Mouse (Mus musculus): ENCODE measurements around the gene Gpatch2. TPM values are rescaled to one million over a fixed set of nuclear protein-coding genes. Genes with fewer than 3 reads are reported as not detected.

Gene Gpatch2
- polyA plus RNA-seq, 1 experiment from 2014 or later, result 19.5 TPM

- 89% methylated on average over 8 of the region's 8 CpGs for WGBS
- no peak overlapping the region for H3K4me2 ChIP-seq (ENCODE audit: low read length)
- H3K4me1 ChIP-seq (ENCODE audit: control insufficient read depth, insufficient read depth, low read length), result no peaks in the 10 kb centered on the region
- no peaks in the 10 kb centered on the region for H3K27me3 ChIP-seq (ENCODE audit: control insufficient read depth, insufficient read depth, low read depth, low read length)
- no peak overlapping the region for H3K4me3 ChIP-seq (ENCODE audit: low read depth, low read length)
- no peak overlapping the region for H3K9ac ChIP-seq (ENCODE audit: low read depth, low read length)
- no peak overlapping the region for H3K27ac ChIP-seq (ENCODE audit: low read length)
- H3K36me3 ChIP-seq (ENCODE audit: control insufficient read depth, insufficient read depth, low read length), result no peaks in the 10 kb centered on the region
- no peaks in the 10 kb centered on the region for H3K9me3 ChIP-seq (replicated peaks; ENCODE audit: control insufficient read depth, low read length, poor library complexity, severe bottlenecking)
- ATAC-seq, result no peak
These were observed 107.3 kb downstream of the Gpatch2 start for GRCm38 (mm10) chr1:187322505-187323208.

DNA sequence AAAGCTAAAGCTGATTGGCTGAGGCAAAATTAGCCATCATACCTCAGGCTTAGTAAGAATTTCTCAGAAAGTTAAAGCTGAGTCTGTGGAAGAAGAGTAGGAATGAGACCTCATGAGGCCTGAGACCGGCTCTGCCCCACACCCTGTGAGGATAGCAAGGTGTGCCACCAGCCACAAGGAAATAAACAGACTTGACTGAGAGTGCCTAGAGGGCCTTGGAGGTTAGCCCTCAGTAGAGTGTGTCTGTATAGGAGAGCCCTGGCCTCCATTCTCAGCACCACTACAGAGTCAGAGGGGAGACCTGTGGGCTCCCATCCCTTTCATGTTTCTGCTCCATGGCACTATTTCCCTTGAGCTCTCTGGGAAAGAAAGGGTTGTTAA is 107.9 kb downstream of the Gpatch2 start:
- no peak overlapping the region for H3K27ac ChIP-seq (ENCODE audit: low read length)
- no peak overlapping the region for H3K9ac ChIP-seq (ENCODE audit: low read depth, low read length)

GRCm38 (mm10) chr1:187342551-187342950 is 127.2 kb downstream of the Gpatch2 start:
- no peak overlapping the region for H3K4me3 ChIP-seq (ENCODE audit: low read depth, low read length)
- no peak overlapping the region for H3K9ac ChIP-seq (ENCODE audit: low read depth, low read length)
- no peak overlapping the region for H3K27ac ChIP-seq (ENCODE audit: low read length)
- WGBS, result 59% methylated on average over 2 of the region's 2 CpGs
- no peak overlapping the region for H3K4me2 ChIP-seq (ENCODE audit: low read length)
- no peaks in the 10 kb centered on the region for H3K27me3 ChIP-seq (ENCODE audit: control insufficient read depth, insufficient read depth, low read depth, low read length)
- no peak for ATAC-seq
- no peaks in the 10 kb centered on the region; the same call in 1 of the 2 replicates for H3K36me3 ChIP-seq (ENCODE audit: control insufficient read depth, insufficient read depth, low read length)
- no peaks in the 10 kb centered on the region for H3K4me1 ChIP-seq (ENCODE audit: control insufficient read depth, insufficient read depth, low read length)
- no peaks in the 10 kb centered on the region for H3K9me3 ChIP-seq (replicated peaks; ENCODE audit: control insufficient read depth, low read length, poor library complexity, severe bottlenecking)

More for the DNA sequence above, 107.9 kb downstream of the Gpatch2 start:
- ATAC-seq, result no peak
- WGBS, result 91% methylated on average over 1 of the region's 1 CpGs
- Histone ChIP-seq H3K9me3 (replicated peaks; ENCODE audit: control insufficient read depth, low read length, poor library complexity, severe bottlenecking) (no peaks in the 10 kb centered on the region), H3K4me1 (ENCODE audit: control insufficient read depth, insufficient read depth, low read length) (no peaks in the 10 kb centered on the region), H3K4me3 (ENCODE audit: low read depth, low read length) (no peak overlapping the region), H3K36me3 (ENCODE audit: control insufficient read depth, insufficient read depth, low read length) (no peaks in the 10 kb centered on the region), H3K27me3 (ENCODE audit: control insufficient read depth, insufficient read depth, low read depth, low read length) (no peaks in the 10 kb centered on the region), H3K4me2 (ENCODE audit: low read length) (no peak overlapping the region)

DNA sequence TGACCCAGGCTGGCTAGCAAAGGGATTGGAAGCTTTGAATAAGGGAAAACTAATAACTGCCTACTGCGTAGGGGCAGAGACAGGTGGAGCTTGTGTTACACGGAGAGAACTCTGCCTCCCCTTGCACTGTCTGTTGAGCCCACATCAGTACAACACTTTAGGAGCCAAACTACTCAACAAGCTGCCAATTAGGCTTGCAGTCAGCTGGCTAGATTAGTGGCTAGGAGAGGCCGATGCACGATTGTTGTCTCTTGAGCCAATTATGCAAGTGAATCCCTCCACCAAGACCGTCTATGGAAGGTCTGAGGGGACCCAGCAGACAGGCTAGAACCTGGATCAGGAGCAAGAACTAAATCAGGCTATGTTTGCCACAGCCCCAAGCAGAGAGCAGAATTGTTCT is 129.8 kb downstream of the Gpatch2 start:
- H3K27ac ChIP-seq (ENCODE audit: low read length), result no peak overlapping the region
- 54% methylated on average over 5 of the region's 5 CpGs for WGBS
- H3K4me3 ChIP-seq (ENCODE audit: low read depth, low read length), result no peak overlapping the region
- no peak for ATAC-seq
- no peaks in the 10 kb centered on the region for H3K9me3 ChIP-seq (replicated peaks; ENCODE audit: control insufficient read depth, low read length, poor library complexity, severe bottlenecking)
- no peaks in the 10 kb centered on the region for H3K27me3 ChIP-seq (ENCODE audit: control insufficient read depth, insufficient read depth, low read depth, low read length)
- H3K4me1 ChIP-seq (ENCODE audit: control insufficient read depth, insufficient read depth, low read length), result no peaks in the 10 kb centered on the region
- no peak overlapping the region for H3K9ac ChIP-seq (ENCODE audit: low read depth, low read length)
- peaks cover 6% of the 10 kb centered on the region; the same call in 1 of the 2 replicates for H3K36me3 ChIP-seq (ENCODE audit: control insufficient read depth, insufficient read depth, low read length)
- H3K4me2 ChIP-seq (ENCODE audit: low read length), result no peak overlapping the region

DNA sequence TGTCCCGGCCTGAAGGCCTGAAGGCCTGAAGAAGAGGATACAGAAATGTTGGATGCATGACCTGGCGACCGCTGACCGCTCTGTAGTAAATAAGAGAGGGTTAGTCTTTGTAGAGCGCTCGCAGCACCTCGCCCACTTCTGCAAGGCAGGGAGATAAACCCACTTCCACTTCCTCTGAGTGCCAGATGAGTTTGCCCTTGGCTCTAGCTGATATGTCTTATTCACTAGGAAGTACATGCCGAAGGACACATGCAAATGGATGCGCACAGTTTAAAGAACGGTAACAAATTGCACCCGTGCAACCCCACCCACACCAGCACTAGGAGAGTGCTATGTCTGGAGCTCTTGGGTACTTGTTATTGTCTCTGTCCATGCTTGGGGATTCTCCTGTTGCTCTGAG is 131.6 kb downstream of the Gpatch2 start:
- H3K4me2 ChIP-seq (ENCODE audit: low read length), result no peak overlapping the region
- H3K9me3 ChIP-seq (replicated peaks; ENCODE audit: control insufficient read depth, low read length, poor library complexity, severe bottlenecking), result no peaks in the 10 kb centered on the region
- H3K9ac ChIP-seq (ENCODE audit: low read depth, low read length), result no peak overlapping the region
- 85% methylated on average over 11 of the region's 11 CpGs for WGBS
- H3K27ac ChIP-seq (ENCODE audit: low read length), result no peak overlapping the region
- H3K4me1 ChIP-seq (ENCODE audit: control insufficient read depth, insufficient read depth, low read length), result no peaks in the 10 kb centered on the region
- H3K4me3 ChIP-seq (ENCODE audit: low read depth, low read length), result no peak overlapping the region
- H3K36me3 ChIP-seq (ENCODE audit: control insufficient read depth, insufficient read depth, low read length), result peaks cover 6% of the 10 kb centered on the region; the same call in 1 of the 2 replicates
- H3K27me3 ChIP-seq (ENCODE audit: control insufficient read depth, insufficient read depth, low read depth, low read length), result no peaks in the 10 kb centered on the region
- ATAC-seq, result no peak

- no peak for ATAC-seq
- H3K4me2 ChIP-seq (ENCODE audit: low read length), result no peak overlapping the region
- H3K27ac ChIP-seq (ENCODE audit: low read length), result no peak overlapping the region
- H3K27me3 ChIP-seq (ENCODE audit: control insufficient read depth, insufficient read depth, low read depth, low read length), result no peaks in the 10 kb centered on the region
- H3K9me3 ChIP-seq (replicated peaks; ENCODE audit: control insufficient read depth, low read length, poor library complexity, severe bottlenecking), result no peaks in the 10 kb centered on the region
- H3K36me3 ChIP-seq (ENCODE audit: control insufficient read depth, insufficient read depth, low read length), result peaks cover 6% of the 10 kb centered on the region; the same call in 1 of the 2 replicates
- no peaks in the 10 kb centered on the region for H3K4me1 ChIP-seq (ENCODE audit: control insufficient read depth, insufficient read depth, low read length)
- 88% methylated on average over 6 of the region's 6 CpGs for WGBS
- H3K4me3 ChIP-seq (ENCODE audit: low read depth, low read length), result no peak overlapping the region
- H3K9ac ChIP-seq (ENCODE audit: low read depth, low read length), result no peak overlapping the region
These were observed 132.3 kb downstream of the Gpatch2 start for GRCm38 (mm10) chr1:187347606-187348005.

DNA sequence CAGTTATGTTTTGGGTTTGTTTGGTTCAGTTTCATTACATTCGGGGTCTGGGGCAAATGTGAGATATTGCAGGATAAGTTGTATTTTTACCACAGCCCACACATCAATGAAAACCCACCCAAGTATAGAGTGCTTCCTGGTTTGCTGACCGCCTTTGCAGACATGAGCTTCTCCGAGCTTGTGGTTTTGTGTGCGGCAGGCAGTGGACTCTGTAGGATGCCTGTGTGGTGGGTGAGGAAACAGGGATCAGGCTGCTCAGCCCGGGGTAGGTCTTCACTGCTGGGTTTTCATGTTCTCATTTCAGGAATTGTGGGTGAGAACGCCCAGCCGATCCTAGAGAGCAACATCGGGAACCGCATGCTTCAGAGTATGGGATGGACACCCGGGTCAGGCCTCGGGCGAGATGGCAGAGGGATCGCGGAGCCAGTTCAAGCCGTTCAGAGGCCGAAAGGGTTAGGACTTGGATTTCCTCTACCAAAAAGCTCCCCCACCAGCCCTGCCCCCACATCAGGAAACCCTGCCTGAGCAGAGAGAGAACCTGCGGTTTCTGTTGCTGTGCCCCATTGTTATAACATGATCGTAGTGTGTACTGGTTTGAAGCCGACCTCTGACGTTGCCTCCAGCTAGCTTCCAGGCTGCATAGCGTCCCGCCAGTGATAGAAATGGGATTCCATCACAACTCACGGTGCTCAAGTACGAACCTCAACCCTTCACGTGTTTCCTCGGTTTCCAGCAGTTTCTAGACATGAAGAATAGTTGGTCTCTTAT is 132.9 kb downstream of the Gpatch2 start:
- Histone ChIP-seq H3K4me1 (ENCODE audit: control insufficient read depth, insufficient read depth, low read length) (no peaks in the 10 kb centered on the region), H3K4me3 (ENCODE audit: low read depth, low read length) (no peak overlapping the region), H3K36me3 (ENCODE audit: control insufficient read depth, insufficient read depth, low read length) (peaks cover 6% of the 10 kb centered on the region; the same call in 1 of the 2 replicates), H3K4me2 (ENCODE audit: low read length) (no peak overlapping the region), H3K27ac (ENCODE audit: low read length) (no peak overlapping the region), H3K9me3 (replicated peaks; ENCODE audit: control insufficient read depth, low read length, poor library complexity, severe bottlenecking) (no peaks in the 10 kb centered on the region), H3K9ac (ENCODE audit: low read depth, low read length) (no peak overlapping the region), H3K27me3 (ENCODE audit: control insufficient read depth, insufficient read depth, low read depth, low read length) (no peaks in the 10 kb centered on the region)
- 98% methylated on average over 26 of the region's 26 CpGs for WGBS
- no peak for ATAC-seq

GRCm38 (mm10) chr1:187348859-187349258 is 133.6 kb downstream of the Gpatch2 start:
- ATAC-seq, result no peak

DNA sequence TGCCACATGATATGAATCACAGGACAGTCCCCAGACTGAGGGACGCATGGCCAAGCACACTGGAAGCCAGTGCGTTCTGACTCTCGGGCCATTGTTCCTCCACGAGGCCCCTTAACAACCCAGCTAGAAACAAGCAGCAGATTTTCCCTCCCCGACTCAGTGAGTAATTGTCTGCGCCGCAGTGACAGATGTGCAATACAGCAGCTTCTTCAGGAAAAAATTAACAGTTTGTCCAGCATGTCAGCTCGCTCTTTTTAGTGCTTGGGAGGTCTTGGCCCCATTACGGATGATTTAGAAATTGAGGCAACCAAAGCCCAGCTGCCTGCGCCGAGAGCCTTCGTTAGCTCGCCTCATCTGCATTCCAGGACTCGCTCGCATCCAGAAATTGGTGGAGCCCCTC is 140.9 kb downstream of the Gpatch2 start:
- H3K9me3 ChIP-seq (replicated peaks; ENCODE audit: control insufficient read depth, low read length, poor library complexity, severe bottlenecking), result no peaks in the 10 kb centered on the region
- peak overlapping the region; percentile 42; the same call in 1 of the 2 replicates for H3K27ac ChIP-seq (ENCODE audit: low read length)
- H3K27me3 ChIP-seq (ENCODE audit: control insufficient read depth, insufficient read depth, low read depth, low read length), result no peaks in the 10 kb centered on the region
- H3K4me2 ChIP-seq (ENCODE audit: low read length), result 0 out of 2 replicates have a peak overlapping the region, but pooled peaks have one; percentile 9
- H3K4me1 ChIP-seq (ENCODE audit: control insufficient read depth, insufficient read depth, low read length), result peaks cover 6% of the 10 kb centered on the region; the same call in 1 of the 2 replicates
- no peak overlapping the region for H3K4me3 ChIP-seq (ENCODE audit: low read depth, low read length)
- 44% methylated on average over 15 of the region's 15 CpGs for WGBS
- no peak for ATAC-seq
- no peaks in the 10 kb centered on the region for H3K36me3 ChIP-seq (ENCODE audit: control insufficient read depth, insufficient read depth, low read length)
- H3K9ac ChIP-seq (ENCODE audit: low read depth, low read length), result no peak overlapping the region

More at GRCm38 (mm10) chr1:187348859-187349258, 133.6 kb downstream of the Gpatch2 start:
- peaks cover 6% of the 10 kb centered on the region; the same call in 1 of the 2 replicates for H3K36me3 ChIP-seq (ENCODE audit: control insufficient read depth, insufficient read depth, low read length)
- H3K27ac ChIP-seq (ENCODE audit: low read length), result no peak overlapping the region
- H3K27me3 ChIP-seq (ENCODE audit: control insufficient read depth, insufficient read depth, low read depth, low read length), result no peaks in the 10 kb centered on the region
- no peak overlapping the region for H3K4me2 ChIP-seq (ENCODE audit: low read length)
- H3K9ac ChIP-seq (ENCODE audit: low read depth, low read length), result no peak overlapping the region
- H3K4me3 ChIP-seq (ENCODE audit: low read depth, low read length), result no peak overlapping the region
- H3K9me3 ChIP-seq (replicated peaks; ENCODE audit: control insufficient read depth, low read length, poor library complexity, severe bottlenecking), result no peaks in the 10 kb centered on the region
- no peaks in the 10 kb centered on the region for H3K4me1 ChIP-seq (ENCODE audit: control insufficient read depth, insufficient read depth, low read length)
- WGBS, result 93% methylated on average over 14 of the region's 14 CpGs
